Mouse (Mus musculus) subcutaneous adipose tissue, adult 2 months (tissue): ENCODE results near the gene Gm17617. TPM values are rescaled to one million over a fixed set of nuclear protein-coding genes. Genes with fewer than 3 reads are reported as not detected.

Experiments used
- polyA plus RNA-seq: library from polyadenylated mRNA; depleted of rRNA; stranded (reverse); fragments of >200 nt; gene quantifications from 2 replicates; pipeline ENCODE4 v1.2.3, GENCODE M21; 2012; ENCODE audit warnings: low replicate concordance; rRNA removed

Gm17617 gene
- polyA plus RNA-seq = not detected in 2 replicates

DNA sequence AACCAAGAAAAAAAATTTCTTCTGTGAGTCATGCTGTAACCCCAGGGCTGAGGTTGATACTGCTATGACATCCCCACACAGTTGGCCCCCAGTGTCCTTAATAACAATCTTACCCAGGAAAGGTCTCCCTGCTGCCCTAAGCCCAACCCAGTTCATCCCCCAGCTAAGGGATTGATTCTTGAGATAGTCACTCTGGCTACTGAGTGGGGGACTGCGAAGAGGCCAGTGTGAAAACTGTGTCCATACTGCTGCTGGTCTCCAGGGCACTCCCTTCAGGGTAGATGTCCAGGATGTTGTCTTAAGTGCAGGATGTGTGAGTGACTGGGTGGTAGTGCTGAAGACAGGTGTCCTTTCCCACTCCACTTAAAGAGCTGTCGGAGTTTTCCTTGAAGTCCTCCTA is at the start of gene Gm17617:
TSS of gene Gm17617 (minus strand) at position 101 of the 400 bp plus-strand sequence.

DNA sequence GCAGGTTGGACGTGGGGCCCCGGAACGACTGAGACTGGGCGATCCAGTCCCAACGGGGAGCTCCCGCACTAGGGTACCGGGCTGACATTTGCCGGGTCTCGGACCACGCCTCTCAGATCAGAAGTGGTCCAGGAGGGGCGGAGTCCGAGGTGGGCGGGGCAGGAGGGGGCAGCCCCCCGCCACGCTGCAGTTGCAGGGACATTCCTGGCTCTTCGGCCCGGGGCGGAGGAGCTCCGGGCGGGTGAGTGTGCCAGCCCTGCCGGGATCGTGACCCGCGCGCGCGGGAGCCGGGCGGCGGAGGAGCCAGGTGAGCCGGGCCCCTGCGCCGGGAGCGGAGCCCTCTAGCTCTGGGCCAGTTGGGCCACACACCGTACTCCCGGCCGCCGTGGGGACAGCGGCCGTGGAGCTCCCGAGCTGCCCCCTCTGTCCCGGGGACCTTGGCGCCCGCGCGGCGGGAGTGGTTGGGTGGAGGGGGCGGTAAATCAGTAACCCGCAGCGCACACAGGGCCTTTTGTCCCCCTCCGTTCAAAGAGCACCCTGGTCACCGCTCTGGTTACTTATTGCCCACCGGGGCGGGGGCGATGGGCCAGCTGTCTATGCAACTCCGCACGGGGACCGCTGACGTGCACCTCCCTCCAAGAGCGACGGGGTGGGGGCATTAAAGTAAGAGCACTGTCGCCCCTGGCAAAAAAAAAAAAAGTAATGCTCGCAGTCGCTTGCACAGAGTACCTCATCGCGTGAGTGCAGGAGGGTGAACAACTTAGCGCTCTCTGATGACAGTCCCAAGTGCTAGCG is 19.5 kb upstream of the Gm17617 start, which contains the start of gene Fgfr4:
TSS of gene Fgfr4 (plus strand) at position 20 of the 795 bp plus-strand sequence.

GRCm38 (mm10) chr13:55105045-55105952 is 28.0 kb downstream of the Gm17617 start, which contains the start of gene Zfp346:
Gene Zfp346 (plus strand): TSS chr13:55105311.

GRCm38 (mm10) chr13:55099726-55100478 is 33.4 kb downstream of the Gm17617 start, which contains the start of gene Uimc1:
Gene Uimc1 (minus strand): TSS chr13:55100300.

Other genes starting within 250 kb of the Gm17617 start
- gene Unc5a, start 184.1 kb downstream of the Gm17617 start, polyA plus RNA-seq = 21.4 and 28.6 TPM in 2 replicates
- 4.7 and 6.6 TPM in 2 replicates for gene Hk3, start 112.2 kb downstream of the Gm17617 start, polyA plus RNA-seq
- 8.8 and 9.9 TPM in 2 replicates for gene Uimc1, start 33.2 kb downstream of the Gm17617 start, polyA plus RNA-seq
- gene Zfp346, start 28.2 kb downstream of the Gm17617 start, polyA plus RNA-seq = 16.3 and 30.8 TPM in 2 replicates
- gene Fgfr4, start 19.1 kb upstream of the Gm17617 start, polyA plus RNA-seq = 0.33 and 1.7 TPM in 2 replicates
- gene Nsd1, start 76.2 kb upstream of the Gm17617 start, polyA plus RNA-seq = 23.8 and 30.1 TPM in 2 replicates
- 264 and 298 TPM in 2 replicates for gene Prelid1, start 187.0 kb upstream of the Gm17617 start, polyA plus RNA-seq
- 66.9 and 86.0 TPM in 2 replicates for gene Rab24, start 188.4 kb upstream of the Gm17617 start, polyA plus RNA-seq
- 1.4 and 7.1 TPM in 2 replicates for gene Mxd3, start 196.3 kb upstream of the Gm17617 start, polyA plus RNA-seq
- gene Lman2, start 229.2 kb upstream of the Gm17617 start, polyA plus RNA-seq = 148 and 154 TPM in 2 replicates
- 3.7 and 5.4 TPM in 2 replicates for gene Rgs14, start 236.2 kb upstream of the Gm17617 start, polyA plus RNA-seq